Mouse (Mus musculus): ENCODE data around the gene Hoxc11. TPM values are rescaled to one million over a fixed set of nuclear protein-coding genes. Genes with fewer than 3 reads are reported as not detected.

The Hoxc11 gene
- polyA plus RNA-seq, 1 experiment, result not detected

DNA sequence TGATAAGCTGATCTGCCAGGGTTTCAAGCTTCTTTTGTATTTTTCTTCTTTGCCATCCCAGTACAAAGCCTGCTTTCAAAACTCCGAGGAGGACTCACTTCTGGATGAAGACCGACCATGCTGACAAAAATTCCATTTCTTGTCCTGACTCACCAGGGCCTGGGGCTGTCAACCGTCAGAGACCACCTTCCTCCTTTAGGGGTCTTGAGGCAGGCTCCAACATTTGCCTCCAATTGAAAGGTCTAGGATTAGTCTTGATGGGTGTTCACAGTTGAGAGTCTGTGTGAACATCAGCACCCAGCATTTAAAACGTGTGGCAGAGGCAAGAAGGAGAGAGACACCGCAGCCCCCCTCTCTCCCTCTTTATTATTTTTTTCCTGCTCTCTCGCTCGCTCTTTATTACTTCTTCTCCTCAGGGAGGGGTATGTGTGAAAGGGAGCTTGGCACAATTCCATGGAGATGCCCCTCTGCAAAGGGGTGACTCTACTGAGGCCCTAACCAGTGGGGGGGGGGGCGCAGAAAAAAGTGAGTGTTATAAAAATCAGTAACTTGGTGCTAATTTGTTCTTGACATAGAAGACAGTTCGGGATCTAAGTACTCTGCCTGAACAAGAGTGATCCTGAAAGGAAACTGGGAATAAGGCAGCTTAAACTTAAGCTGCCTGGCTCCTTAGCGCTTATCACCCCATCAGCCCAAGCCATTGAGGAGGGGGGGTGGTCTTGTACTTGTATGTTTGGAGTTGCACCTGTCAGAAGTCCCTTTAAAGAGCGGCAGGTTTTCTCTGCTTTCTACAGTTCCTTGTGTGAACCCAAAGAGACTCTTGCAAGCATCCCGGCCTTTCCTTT, 34.7 kb upstream of the Hoxc11 start:
- H3K4me1 ChIP-seq (ENCODE audit: control insufficient read depth), result no peaks in the 10 kb centered on the region
- H3K4me3 ChIP-seq (replicated peaks), result no peak overlapping the region
- no peaks in the 10 kb centered on the region; the same call in 1 of the 2 replicates for H3K9me3 ChIP-seq (ENCODE audit: control insufficient read depth, low read length)
- H3K27me3 ChIP-seq (ENCODE audit: control insufficient read depth), result peaks cover 94% of the 10 kb centered on the region
- no peaks in the 10 kb centered on the region for H3K36me3 ChIP-seq (ENCODE audit: control insufficient read depth)
- TF ChIP-seq TAL1 (IDR thresholded peaks at IDR 0.05; ENCODE audit: low read length) (no peak), GATA1 (IDR thresholded peaks at IDR 0.05; ENCODE audit: low read length) (no peak)

DNA sequence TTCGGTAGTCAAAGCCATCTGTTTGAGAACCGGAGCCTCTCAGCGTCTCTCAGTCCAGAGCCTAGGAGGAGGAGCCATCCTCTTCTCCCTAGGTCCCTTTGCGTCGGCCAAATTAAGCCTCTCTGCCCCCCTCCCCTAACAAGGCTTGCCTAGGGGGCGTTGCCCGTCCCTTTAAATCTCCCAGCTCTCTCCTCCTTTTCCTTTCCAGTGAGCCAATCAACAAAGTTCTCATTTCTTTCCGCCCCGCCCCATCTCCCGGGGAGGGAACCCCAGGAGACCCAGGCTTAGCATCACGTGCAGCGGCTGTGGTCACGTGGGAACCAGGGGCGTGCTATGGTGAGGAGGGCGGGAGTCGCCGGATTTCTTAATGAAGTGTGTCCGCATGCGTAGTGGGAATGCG, 33.6 kb upstream of the Hoxc11 start:
- Histone ChIP-seq H3K4me1 (ENCODE audit: control insufficient read depth) (no peaks in the 10 kb centered on the region), H3K4me3 (replicated peaks) (no peak overlapping the region), H3K9me3 (ENCODE audit: control insufficient read depth, low read length) (no peaks in the 10 kb centered on the region; the same call in 1 of the 2 replicates), H3K27me3 (ENCODE audit: control insufficient read depth) (peaks cover 98% of the 10 kb centered on the region), H3K36me3 (ENCODE audit: control insufficient read depth) (no peaks in the 10 kb centered on the region)
- no peak for TF ChIP-seq TAL1 (IDR thresholded peaks at IDR 0.05; ENCODE audit: low read length)
- no peak for TF ChIP-seq GATA1 (IDR thresholded peaks at IDR 0.05; ENCODE audit: low read length)

DNA sequence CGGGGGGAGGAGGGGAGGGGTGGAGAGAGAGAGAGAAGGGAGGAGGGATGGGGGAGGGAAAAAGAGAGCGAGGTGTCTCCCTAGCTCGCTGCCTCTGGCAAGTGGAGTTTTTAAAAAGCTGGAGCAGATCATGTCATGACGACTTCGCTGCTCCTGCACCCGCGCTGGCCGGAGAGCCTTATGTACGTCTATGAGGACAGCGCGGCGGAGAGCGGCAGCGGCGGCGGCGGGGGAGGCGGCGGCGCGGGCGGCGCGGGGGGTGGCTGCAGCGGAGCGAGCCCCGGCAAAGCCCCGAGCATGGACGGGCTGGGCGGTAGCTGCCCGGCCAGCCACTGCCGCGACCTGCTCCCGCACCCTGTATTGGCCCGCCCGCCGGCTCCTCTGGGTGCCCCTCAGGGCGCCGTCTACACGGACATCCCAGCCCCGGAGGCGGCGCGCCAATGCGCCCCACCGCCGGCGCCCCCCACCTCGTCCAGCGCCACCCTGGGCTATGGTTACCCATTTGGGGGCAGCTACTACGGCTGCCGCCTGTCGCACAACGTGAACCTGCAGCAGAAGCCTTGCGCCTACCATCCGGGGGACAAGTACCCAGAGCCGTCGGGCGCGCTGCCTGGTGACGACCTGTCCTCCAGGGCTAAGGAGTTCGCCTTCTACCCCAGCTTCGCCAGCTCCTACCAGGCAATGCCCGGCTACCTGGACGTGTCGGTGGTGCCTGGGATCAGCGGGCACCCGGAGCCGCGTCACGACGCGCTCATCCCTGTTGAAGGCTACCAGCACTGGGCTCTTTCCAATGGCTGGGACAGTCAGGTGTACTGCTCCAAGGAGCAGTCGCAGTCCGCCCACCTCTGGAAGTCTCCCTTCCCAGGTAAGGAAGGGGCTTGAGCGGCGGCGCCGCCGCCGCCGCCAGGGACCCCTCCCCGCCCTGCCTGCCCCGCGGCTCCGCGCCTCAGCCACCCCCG, 32.9 kb upstream of the Hoxc11 start, which contains the start of gene Hoxc13:
Gene Hoxc13, plus strand, starts transcription at position 51 of the 959 bp plus-strand sequence.
- Histone ChIP-seq H3K4me1 (ENCODE audit: control insufficient read depth) (no peaks in the 10 kb centered on the region), H3K4me3 (replicated peaks) (no peak within 1 kb of the TSS), H3K9me3 (ENCODE audit: control insufficient read depth, low read length) (no peaks in the 10 kb centered on the region; the same call in 1 of the 2 replicates), H3K27me3 (ENCODE audit: control insufficient read depth) (peaks cover 98% of the 10 kb centered on the region), H3K36me3 (ENCODE audit: control insufficient read depth) (no peaks in the 10 kb centered on the region)
- TF ChIP-seq TAL1 (IDR thresholded peaks at IDR 0.05; ENCODE audit: low read length), result no peak
- no peak for TF ChIP-seq GATA1 (IDR thresholded peaks at IDR 0.05; ENCODE audit: low read length)

DNA sequence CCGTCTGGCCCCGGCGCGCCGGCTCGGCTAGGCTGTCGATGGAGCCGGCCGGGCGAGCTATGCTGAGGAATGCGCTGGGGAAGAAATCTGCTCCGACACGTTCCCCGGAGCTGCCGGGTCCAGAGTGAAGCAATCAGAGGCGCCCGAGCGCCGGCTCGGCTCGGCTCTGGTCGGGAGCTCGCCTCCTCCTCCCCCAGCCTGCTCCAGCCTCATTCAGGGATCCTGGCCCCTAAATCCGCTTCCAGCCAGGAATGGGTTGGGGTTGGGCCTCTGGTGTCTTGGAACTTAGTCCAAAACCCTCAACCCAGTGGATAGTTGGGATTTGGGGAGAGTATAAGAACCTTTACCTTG, 32.2 kb upstream of the Hoxc11 start:
- no peaks in the 10 kb centered on the region; the same call in 1 of the 2 replicates for H3K9me3 ChIP-seq (ENCODE audit: control insufficient read depth, low read length)
- H3K27me3 ChIP-seq (ENCODE audit: control insufficient read depth), result peaks cover 98% of the 10 kb centered on the region
- H3K4me3 ChIP-seq (replicated peaks), result no peak overlapping the region
- no peaks in the 10 kb centered on the region for H3K4me1 ChIP-seq (ENCODE audit: control insufficient read depth)
- TF ChIP-seq GATA1 (IDR thresholded peaks at IDR 0.05; ENCODE audit: low read length) (no peak), TAL1 (IDR thresholded peaks at IDR 0.05; ENCODE audit: low read length) (no peak)
- H3K36me3 ChIP-seq (ENCODE audit: control insufficient read depth), result no peaks in the 10 kb centered on the region

DNA sequence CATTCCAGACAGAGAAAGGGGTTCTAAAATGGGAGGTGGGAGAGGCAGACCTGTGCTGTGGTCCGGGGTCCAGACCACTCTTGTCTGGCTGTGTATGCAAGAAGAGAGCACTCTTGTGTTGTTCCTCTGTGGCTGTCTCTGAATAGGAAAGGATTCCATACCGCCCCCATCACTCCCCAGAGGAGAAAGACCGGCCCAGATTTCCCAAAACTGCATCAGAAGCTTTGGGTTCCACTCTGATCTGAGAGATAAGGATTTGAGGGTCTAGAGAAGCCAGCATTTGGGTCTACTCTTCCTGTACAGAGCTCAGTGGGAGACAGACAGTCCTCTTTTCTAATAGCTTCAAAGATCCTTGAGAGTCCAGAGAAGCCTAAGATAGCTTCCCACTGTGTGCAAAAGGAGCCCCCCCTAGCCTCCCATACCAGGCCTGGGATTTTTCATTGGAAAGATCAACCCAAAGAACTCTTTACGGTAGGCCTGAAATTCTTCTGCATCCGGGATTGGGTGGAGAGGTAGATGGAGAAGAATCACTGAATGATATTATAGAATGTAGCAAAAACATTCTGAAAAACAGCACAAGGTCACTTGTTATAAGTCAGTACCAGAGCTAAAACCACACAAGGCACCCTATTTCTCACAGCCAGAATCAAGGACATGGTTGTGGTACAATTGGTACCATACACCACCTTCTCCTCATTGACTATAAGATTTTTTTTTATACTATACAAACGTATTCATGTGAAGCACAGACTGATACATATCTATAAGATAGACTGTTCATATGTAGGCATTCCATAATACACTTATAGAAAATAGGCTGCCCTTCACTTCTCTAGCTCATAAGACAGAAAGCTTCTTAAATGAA, 31.4 kb upstream of the Hoxc11 start:
- H3K27me3 ChIP-seq (ENCODE audit: control insufficient read depth), result peaks cover 98% of the 10 kb centered on the region
- no peaks in the 10 kb centered on the region for H3K36me3 ChIP-seq (ENCODE audit: control insufficient read depth)
- TF ChIP-seq TAL1 (IDR thresholded peaks at IDR 0.05; ENCODE audit: low read length) (no peak), GATA1 (IDR thresholded peaks at IDR 0.05; ENCODE audit: low read length) (no peak)

DNA sequence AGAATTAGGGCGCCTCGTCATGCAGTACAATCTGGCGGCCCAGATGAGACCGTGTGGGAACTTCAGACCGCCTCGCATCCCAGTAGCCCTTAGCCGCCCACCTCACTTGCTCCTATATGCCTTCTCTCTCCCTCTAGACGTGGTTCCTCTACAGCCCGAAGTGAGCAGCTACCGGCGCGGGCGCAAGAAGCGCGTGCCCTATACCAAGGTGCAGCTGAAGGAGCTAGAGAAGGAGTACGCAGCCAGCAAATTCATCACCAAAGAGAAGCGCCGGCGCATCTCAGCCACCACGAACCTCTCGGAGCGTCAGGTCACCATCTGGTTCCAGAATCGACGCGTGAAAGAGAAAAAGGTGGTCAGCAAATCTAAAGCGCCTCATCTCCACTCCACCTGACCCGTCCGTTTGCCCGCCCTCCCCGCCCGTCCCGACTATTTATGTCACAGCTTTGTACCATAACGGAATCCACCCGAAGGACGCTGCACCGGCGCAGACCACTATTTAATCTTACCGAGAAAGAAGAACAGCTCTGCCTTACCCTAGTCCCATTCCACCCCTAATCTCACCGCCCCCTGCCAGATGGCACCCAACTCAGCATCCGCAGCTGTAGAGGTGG, 27.1 kb upstream of the Hoxc11 start:
- Histone ChIP-seq H3K9me3 (ENCODE audit: control insufficient read depth, low read length) (no peaks in the 10 kb centered on the region), H3K4me1 (ENCODE audit: control insufficient read depth) (no peaks in the 10 kb centered on the region), H3K27me3 (ENCODE audit: control insufficient read depth) (peaks cover 97% of the 10 kb centered on the region), H3K4me3 (replicated peaks) (no peak overlapping the region), H3K36me3 (ENCODE audit: control insufficient read depth) (no peaks in the 10 kb centered on the region)
- TF ChIP-seq GATA1 (IDR thresholded peaks at IDR 0.05; ENCODE audit: low read length) (no peak), TAL1 (IDR thresholded peaks at IDR 0.05; ENCODE audit: low read length) (no peak)

More for the DNA sequence above, 31.4 kb upstream of the Hoxc11 start:
- no peak overlapping the region for H3K4me3 ChIP-seq (replicated peaks)
- H3K4me1 ChIP-seq (ENCODE audit: control insufficient read depth), result no peaks in the 10 kb centered on the region
- H3K9me3 ChIP-seq (ENCODE audit: control insufficient read depth, low read length), result no peaks in the 10 kb centered on the region; the same call in 1 of the 2 replicates

DNA sequence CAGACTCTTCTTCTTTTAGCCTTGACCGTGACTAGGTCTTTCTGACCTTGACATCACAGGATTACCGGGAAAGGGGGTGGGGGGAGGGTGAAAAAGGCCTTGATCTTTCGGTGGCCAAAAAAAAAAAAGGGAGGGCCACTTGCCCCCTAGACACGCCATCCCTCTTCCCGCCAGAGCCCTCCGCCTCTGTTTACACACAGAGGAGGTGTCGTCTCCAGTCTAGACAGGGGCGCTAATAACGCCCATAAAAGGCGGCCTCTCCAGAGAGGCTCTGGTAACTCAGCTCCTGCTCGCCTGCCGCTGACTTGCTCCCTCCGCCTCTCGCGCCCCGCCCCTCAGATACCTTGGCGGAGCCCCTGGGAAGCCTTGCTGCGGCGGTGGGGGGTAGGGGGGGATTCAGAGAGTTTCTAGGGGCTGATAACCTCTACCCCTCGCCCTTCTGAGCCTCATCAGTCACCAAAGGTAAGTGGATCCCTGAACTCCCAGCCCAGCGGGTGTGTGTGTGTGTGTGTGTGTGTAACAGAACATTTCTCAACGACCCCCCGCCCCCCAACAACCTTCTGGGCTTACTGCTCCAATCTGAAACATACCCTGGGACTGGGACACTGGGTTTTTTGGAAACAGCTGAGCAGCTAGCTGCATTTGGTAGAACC, 22.4 kb upstream of the Hoxc11 start:
- Histone ChIP-seq H3K27me3 (ENCODE audit: control insufficient read depth) (peaks cover 99% of the 10 kb centered on the region), H3K9me3 (ENCODE audit: control insufficient read depth, low read length) (peaks cover 1% of the 10 kb centered on the region; the same call in 1 of the 2 replicates), H3K4me1 (ENCODE audit: control insufficient read depth) (no peaks in the 10 kb centered on the region), H3K36me3 (ENCODE audit: control insufficient read depth) (no peaks in the 10 kb centered on the region), H3K4me3 (replicated peaks) (no peak overlapping the region)
- no peak for TF ChIP-seq GATA1 (IDR thresholded peaks at IDR 0.05; ENCODE audit: low read length)
- TF ChIP-seq TAL1 (IDR thresholded peaks at IDR 0.05; ENCODE audit: low read length), result no peak

Data from erythroblast, embryonic 14.5 days (primary cell).